Mouse (Mus musculus): Measurements from ENCODE around the gene Dyrk1a.

DNA sequence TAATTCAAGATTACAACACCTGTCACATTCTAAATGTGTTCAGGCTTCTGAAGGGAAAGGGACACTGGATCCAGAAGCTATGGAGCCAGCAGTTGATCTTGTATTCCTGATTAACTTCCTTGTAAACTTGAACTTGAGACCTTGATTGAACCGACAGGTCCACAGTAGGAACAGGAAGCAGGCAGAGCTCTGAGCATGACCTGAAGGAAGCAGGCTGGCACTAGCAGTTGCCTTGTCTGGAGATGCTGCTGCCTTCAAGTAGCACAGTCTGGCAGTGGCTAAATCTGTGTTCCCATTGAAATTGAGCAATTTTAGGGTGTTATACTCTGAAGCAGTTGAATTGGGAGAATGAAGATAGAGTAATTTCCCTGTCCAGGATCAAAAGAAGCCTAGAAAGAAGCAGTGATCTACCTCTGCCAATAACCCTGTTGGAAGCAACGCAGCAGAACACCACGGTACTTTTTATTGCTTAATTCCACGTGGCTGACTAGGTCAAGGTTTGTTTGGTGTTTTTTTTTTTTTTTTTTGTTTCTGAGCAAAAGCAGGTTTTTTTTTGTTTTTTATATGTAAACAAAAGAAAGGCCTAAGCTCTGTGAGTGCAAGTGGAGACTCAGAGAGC is 124.0 kb downstream of the Dyrk1a start:
- no peak for TF ChIP-seq CTCF (IDR thresholded peaks at IDR 0.05; ENCODE audit: control insufficient read depth, insufficient read depth, low read length)
- no peak for TF ChIP-seq POLR2A (IDR thresholded peaks at IDR 0.05; ENCODE audit: borderline replicate concordance, control insufficient read depth, low read depth, low read length)
